Mouse (Mus musculus) liver, embryonic 11.5 days (tissue): ENCODE measurements around the gene Ccdc88c. TPM values are rescaled to one million over a fixed set of nuclear protein-coding genes. Genes with fewer than 3 reads are reported as not detected.

Experiments
- ATAC-seq: fragments of 200-750 bp; cut with Nextera tagmentation; replicated peaks from 2 replicates; pipeline ENCODE4 v1.8.0; 2017; ENCODE audit warnings: moderate number of reproducible peaks, mild to moderate bottlenecking, moderate TSS enrichment, moderate library complexity; ENCODE audit not compliant: low FRiP score
- DNase-seq: peaks from one replicate; pipeline ENCODE4 v3.0.0-alpha.2; 2017; ENCODE audit warnings: low spot score
- H3K27ac ChIP-seq: fragments of 300-500 bp; sonication (generic); 2 replicates; pipeline ENCODE4 v1.5.1; 2014; ENCODE audit warnings: mild to moderate bottlenecking, low read depth, low read length, control low read depth
- H3K27me3 ChIP-seq: fragments of 300-500 bp; sonication (generic); replicated peaks from 2 replicates; pipeline ENCODE4 v1.6.1; 2014; ENCODE audit warnings: low read length, mixed read lengths; ENCODE audit not compliant: control insufficient read depth, insufficient read depth
- H3K36me3 ChIP-seq: fragments of 300-500 bp; sonication (generic); 2 replicates; pipeline ENCODE4 v1.6.1; 2014; ENCODE audit warnings: mild to moderate bottlenecking, low read length, moderate library complexity, mixed read lengths; ENCODE audit not compliant: control insufficient read depth, insufficient read depth
- H3K4me1 ChIP-seq: fragments of 300-500 bp; sonication (generic); replicated peaks from 2 replicates; pipeline ENCODE4 v1.6.1; 2014; ENCODE audit warnings: low read length, mixed read lengths; ENCODE audit not compliant: control insufficient read depth, insufficient read depth
- H3K4me2 ChIP-seq: fragments of 300-500 bp; sonication (generic); 2 replicates; pipeline ENCODE4 v1.6.1; 2014; ENCODE audit warnings: mild to moderate bottlenecking, control low read depth, moderate library complexity
- H3K4me3 ChIP-seq: fragments of 300-500 bp; sonication (generic); 2 replicates; pipeline ENCODE4 v1.5.1; 2014; ENCODE audit warnings: low read depth, low read length, control low read depth
- H3K9ac ChIP-seq: fragments of 300-500 bp; sonication (generic); 2 replicates; pipeline ENCODE4 v1.6.1; 2014; ENCODE audit warnings: low read depth, low read length, control low read depth
- H3K9me3 ChIP-seq: fragments of 300-500 bp; sonication (generic); 2 replicates; pipeline ENCODE4 v1.6.1; 2016; ENCODE audit warnings: low read length, inconsistent platforms, mixed read lengths; ENCODE audit not compliant: control insufficient read depth
- WGBS: fragments of 180-500 bp; shearing (Covaris S2); extraction: QIAGEN DNeasy Blood & Tissue Kit; methylation state at CpG from one replicate; pipeline ENCODE4 v1.1.7; 2014; 5-methylcytosine and 5-hydroxymethylcytosine counted together
- polyA plus RNA-seq: library from polyadenylated mRNA; unstranded; fragments of >200 nt; fragmentation: Nextera tagmentation; extraction: Ambion mirVana; gene quantifications from 2 replicates; pipeline ENCODE4 v1.2.1, GENCODE M21; 2014

Gene Ccdc88c
- polyA plus RNA-seq, 1 experiment from 2014 or later = 13.3 TPM

DNA sequence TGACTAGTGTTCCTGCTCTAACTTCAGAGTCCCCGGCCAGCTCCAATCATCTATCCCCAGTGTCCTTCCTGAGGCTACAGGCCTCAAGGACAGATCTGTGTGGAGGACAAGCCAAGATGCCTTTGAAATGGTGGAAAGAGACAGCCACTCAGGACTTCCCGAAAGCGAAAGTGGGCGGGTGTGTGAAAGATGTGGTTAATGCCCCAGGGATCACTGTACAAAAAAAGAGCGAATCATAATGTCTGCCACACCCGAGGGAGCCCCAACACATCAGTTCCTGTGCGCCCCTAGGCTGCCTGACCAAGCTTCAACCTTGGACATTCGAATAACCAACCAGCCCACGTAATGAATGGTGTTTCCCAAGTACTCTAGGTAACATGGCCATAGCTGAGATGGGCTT lies 100.6 kb downstream of the Ccdc88c start:
- H3K36me3 ChIP-seq = peaks cover 15% of the 10 kb centered on the region; the same call in 1 of the 2 replicates
- 89% methylated on average over 9 of the region's 9 CpGs for WGBS
- no peaks in the 10 kb centered on the region for H3K4me1 ChIP-seq
- DNase-seq (no peak), ATAC-seq (no peak)
- H3K27ac ChIP-seq = no peak overlapping the region
- H3K9me3 ChIP-seq = no peaks in the 10 kb centered on the region
- no peak overlapping the region for H3K4me3 ChIP-seq
- H3K9ac ChIP-seq = no peak overlapping the region
- no peak overlapping the region for H3K4me2 ChIP-seq
- H3K27me3 ChIP-seq = no peaks in the 10 kb centered on the region

DNA sequence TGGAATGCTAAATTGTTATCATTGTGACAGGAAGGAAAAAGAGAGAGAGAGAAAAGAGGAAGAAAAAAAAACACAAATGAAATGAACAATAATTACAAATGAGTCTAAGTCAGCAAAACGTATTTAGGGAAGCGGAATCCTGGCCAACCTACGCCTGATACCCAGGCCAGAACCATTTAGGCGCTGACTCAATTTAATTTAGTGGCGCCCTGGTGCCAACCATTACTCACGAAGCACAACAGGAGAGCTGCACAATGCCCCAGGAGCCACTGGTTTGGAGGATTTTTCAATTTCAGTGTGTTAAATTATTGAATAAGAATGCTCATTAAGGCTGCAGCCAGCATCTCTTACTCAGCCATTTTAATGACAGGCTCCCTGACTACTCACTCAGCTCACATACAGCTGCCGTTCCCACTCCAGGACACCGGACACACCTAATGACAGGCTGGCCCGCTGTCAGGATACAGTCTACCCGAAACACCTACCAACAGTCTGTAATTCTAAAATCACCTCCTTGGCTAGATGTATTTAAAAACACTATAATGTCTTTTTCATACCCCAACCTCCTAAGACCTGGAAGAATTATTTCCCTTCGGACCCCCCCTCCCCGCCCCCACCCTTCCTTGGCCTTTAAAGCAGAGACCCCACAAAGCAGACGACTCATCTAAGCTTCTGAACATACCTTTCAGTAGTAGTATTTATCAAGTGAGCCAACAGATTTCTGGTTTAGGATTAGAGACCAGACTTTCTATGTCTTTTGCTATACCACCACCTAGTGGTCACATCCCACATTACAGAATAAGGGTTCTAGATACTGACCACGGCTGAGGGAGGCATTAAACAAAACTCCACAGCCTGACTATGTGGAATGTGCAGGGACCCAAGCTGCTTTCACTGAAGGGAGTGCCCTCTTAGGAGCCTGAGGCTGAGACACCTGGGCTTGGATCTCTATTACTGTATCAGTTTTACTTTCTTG lies 102.9 kb downstream of the Ccdc88c start:
- no peak overlapping the region for H3K4me2 ChIP-seq
- H3K36me3 ChIP-seq = peaks cover 12% of the 10 kb centered on the region; the same call in 1 of the 2 replicates
- H3K27ac ChIP-seq = no peak overlapping the region
- H3K9me3 ChIP-seq = no peaks in the 10 kb centered on the region
- H3K4me3 ChIP-seq = no peak overlapping the region
- ATAC-seq (peak; percentile 37; the same call in 1 of the 2 replicates), DNase-seq (no peak)
- 75% methylated on average over 14 of the region's 14 CpGs for WGBS
- H3K27me3 ChIP-seq = no peaks in the 10 kb centered on the region
- no peak overlapping the region for H3K9ac ChIP-seq
- H3K4me1 ChIP-seq = no peaks in the 10 kb centered on the region

DNA sequence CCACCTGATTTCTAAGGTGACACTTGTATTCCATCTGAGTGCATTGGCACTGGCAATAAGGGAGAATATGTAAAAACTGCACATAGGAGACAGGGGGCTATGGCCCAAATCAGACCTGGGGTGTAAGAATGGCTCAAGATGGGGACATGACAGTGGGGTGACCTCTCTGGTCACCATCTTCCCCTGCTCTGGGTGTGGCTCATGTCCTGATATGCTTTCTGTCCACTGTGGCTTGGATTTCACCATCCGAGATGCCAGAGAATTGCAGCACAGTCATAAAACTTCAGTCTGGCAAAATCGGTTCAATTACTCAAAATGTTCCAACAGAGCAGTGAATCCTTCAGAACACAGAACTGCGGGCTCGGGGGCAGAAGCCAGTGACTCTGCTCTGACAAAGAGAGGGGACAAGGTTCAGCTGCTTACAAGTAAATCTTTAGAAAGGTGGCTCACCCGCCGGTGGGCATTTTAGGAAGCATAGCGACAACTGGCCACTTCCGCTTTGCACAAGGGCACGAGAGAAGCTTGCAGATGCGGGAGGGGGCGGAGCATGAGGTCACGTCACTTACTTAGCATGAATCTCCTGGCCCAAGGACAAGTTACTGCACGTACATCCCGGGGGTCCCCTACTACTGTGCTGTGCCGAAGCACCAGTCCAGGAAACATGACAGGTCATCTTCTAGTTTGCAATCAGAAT lies 104.1 kb downstream of the Ccdc88c start:
- no peaks in the 10 kb centered on the region for H3K27me3 ChIP-seq
- ATAC-seq (no peak), DNase-seq (no peak)
- H3K4me1 ChIP-seq = no peaks in the 10 kb centered on the region
- WGBS = 84% methylated on average over 15 of the region's 15 CpGs
- no peak overlapping the region for H3K4me3 ChIP-seq
- H3K9me3 ChIP-seq = no peaks in the 10 kb centered on the region
- H3K36me3 ChIP-seq = peaks cover 10% of the 10 kb centered on the region; the same call in 1 of the 2 replicates
- no peak overlapping the region for H3K9ac ChIP-seq
- H3K4me2 ChIP-seq = no peak overlapping the region
- H3K27ac ChIP-seq = no peak overlapping the region

DNA sequence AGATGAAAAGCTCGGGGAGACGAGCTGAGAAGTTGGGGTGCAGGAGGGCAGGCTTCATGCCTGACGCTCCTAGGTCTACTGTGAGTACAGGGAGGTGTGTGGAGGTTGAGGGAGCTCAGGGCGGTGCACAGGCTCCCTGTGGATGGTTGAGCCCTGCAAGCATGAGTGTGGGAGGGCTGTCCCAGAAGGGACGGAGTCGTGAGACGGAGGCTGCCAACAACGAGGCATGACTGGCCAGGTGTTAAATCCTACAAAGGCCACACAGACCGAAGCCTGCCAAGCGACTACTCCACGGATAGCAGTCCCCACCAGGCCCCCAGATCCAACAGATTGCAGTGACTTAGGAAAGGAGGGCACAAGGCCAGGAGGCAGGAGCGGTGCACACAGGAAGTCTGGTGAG lies 118.1 kb downstream of the Ccdc88c start:
- peaks cover 25% of the 10 kb centered on the region for H3K27me3 ChIP-seq
- no peak overlapping the region for H3K4me3 ChIP-seq
- no peaks in the 10 kb centered on the region for H3K9me3 ChIP-seq
- ATAC-seq = no peak
- H3K4me1 ChIP-seq = no peaks in the 10 kb centered on the region
- H3K27ac ChIP-seq = no peak overlapping the region
- no peak overlapping the region for H3K4me2 ChIP-seq
- DNase-seq = no peak
- H3K36me3 ChIP-seq = peaks cover 10% of the 10 kb centered on the region; the same call in 1 of the 2 replicates
- no peak overlapping the region for H3K9ac ChIP-seq
- WGBS = 85% methylated on average over 12 of the region's 12 CpGs

DNA sequence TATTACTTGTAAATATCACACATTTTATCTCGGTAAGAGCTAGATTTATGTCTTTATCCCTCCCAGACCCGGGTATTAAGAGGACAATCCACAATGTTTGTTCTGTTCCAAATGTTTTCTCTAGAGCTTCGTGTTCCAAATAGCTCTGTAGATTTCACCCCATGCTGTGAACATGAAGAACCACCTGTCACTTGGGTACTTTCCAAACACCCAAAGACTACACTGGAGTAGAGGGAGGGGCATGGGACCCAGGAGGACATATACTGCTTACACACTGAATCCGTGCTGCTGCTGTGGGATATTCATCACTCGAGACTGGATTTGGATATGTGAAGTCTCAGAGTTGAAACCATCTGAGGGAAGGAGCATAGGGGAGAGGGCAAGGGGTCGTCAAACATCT lies 119.1 kb downstream of the Ccdc88c start:
- Histone ChIP-seq H3K4me2 (no peak overlapping the region), H3K27me3 (peaks cover 25% of the 10 kb centered on the region), H3K36me3 (peaks cover 5% of the 10 kb centered on the region; the same call in 1 of the 2 replicates), H3K9me3 (no peaks in the 10 kb centered on the region), H3K9ac (no peak overlapping the region), H3K4me3 (no peak overlapping the region), H3K4me1 (no peaks in the 10 kb centered on the region), H3K27ac (no peak overlapping the region)
- 67% methylated on average over 6 of the region's 6 CpGs for WGBS
- DNase-seq (no peak), ATAC-seq (no peak)

DNA sequence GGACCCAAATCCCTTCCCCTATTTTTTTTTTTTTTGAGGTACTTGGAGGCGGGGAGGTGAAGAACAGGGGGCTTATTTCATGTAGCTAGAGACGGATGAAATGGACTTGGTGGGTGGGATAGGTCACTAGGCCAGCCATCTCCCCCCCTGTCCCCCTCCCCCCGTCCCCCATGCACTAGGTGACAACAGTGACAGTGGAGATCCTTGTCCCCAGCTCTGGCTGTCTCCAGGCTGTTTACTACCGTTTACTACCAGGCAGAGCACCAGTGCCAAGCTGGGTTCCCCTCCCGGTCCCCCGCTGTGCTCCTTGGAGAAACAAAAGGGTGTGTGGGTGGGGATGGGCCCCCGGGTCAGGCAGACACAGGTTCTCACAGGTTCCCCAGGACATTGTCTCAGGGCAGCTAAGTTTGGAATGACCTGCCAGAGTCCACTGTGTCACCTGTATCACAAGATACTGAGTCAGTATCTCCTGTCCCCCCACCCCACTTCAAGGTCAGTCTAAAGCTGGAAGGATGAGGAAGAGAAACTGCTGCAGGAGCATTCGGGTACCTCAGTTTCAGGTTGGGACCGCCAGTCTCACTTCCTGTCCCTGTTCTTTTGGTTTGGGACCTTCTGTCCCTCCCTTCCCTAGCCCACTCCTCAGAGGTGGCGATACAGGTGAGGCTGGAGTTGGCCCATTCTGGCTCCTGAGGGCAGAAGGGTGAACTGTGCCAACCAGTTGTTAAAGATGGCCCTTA lies 120.4 kb downstream of the Ccdc88c start:
- DNase-seq (no peak), ATAC-seq (no peak)
- H3K4me2 ChIP-seq = peak overlapping the region; percentile 60
- no peak overlapping the region for H3K9ac ChIP-seq
- no peaks in the 10 kb centered on the region for H3K4me1 ChIP-seq
- H3K36me3 ChIP-seq = peaks cover 4% of the 10 kb centered on the region; the same call in 1 of the 2 replicates
- WGBS = 21% methylated on average over 10 of the region's 10 CpGs
- H3K27ac ChIP-seq = no peak overlapping the region
- peak overlapping the region; percentile 39 for H3K4me3 ChIP-seq
- H3K9me3 ChIP-seq = no peaks in the 10 kb centered on the region
- peaks cover 25% of the 10 kb centered on the region for H3K27me3 ChIP-seq

DNA sequence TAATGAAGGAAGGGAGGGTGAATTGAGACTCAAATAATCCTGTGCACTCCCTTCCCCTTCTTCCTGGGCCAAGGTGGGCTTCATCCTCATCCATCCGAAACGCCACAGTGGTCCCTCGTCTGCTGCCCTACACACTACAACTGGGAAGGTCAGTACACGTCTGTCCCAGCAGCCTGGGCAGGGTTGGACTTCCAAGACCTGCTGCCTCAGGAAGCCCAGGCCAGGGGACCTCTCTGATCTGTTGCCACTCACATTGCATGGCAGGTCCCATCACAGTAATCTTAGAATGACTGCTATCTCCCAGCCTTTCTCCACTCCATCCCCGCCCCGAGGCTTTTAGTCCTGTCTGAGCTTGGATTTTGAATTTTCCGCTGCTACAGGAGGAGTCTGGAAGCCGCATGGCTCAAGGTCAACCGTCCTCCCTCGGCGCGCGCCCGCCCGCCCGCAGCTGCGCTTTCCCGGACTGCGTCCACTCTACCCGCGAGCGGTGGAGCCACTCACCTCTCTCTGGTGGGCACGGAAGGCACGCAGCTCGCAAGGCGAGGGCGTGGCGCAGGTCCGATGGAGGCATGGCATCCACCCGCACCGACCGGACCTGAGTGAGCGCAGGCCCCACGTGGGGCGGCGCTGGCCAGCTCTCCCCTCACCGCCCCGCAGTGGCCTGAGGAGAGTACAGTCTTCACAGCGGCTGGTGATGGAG lies 121.1 kb downstream of the Ccdc88c start, which contains the start of gene Gpr68:
Gene Gpr68 (minus strand): TSS at position 601 of the 700 bp plus-strand sequence.
- Histone ChIP-seq H3K4me2 (peak within 1 kb of the TSS; percentile 60), H3K36me3 (no peaks in the 10 kb centered on the region), H3K4me1 (no peaks in the 10 kb centered on the region), H3K27ac (no peak within 1 kb of the TSS), H3K9ac (no peak within 1 kb of the TSS), H3K4me3 (peak within 1 kb of the TSS; percentile 39), H3K9me3 (no peaks in the 10 kb centered on the region), H3K27me3 (peaks cover 25% of the 10 kb centered on the region)
- DNase-seq (no peak), ATAC-seq (peak; percentile 40; the same call in 1 of the 2 replicates)
- 6% methylated on average over 39 of the region's 39 CpGs for WGBS

DNA sequence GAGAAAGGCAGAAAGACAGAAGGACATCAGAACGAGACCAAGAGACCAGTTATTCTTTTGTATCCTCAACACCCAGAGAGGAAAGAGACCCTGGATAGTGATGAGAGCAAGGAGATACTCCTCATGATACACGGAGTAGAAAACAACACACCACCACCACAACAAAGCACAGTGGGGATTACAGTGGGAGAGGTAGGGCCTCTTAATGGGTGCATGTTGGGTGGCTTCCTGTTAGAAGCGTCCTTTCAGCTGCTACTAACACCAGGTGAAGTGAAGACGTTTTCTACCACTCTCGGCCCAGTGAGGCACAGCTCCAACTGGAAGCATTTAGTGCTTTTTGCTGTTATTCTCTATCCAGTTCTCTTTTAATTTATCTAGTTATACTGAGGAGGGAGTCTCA lies 122.0 kb downstream of the Ccdc88c start:
- Histone ChIP-seq H3K4me2 (no peak overlapping the region), H3K9ac (no peak overlapping the region), H3K27me3 (peaks cover 25% of the 10 kb centered on the region), H3K9me3 (no peaks in the 10 kb centered on the region), H3K27ac (no peak overlapping the region), H3K4me3 (no peak overlapping the region), H3K4me1 (no peaks in the 10 kb centered on the region), H3K36me3 (no peaks in the 10 kb centered on the region)
- WGBS = 73% methylated on average over 5 of the region's 5 CpGs
- ATAC-seq (no peak), DNase-seq (no peak)
